Mouse (Mus musculus) hindbrain, postnatal 0 days (tissue): ENCODE results near the gene Man2b2. TPM values are rescaled to one million over a fixed set of nuclear protein-coding genes. Genes with fewer than 3 reads are reported as not detected.

Experiments
- ATAC-seq: fragments of 200-750 bp; cut with Nextera tagmentation; 2 replicates; pipeline ENCODE4 v1.8.0; 2017; ENCODE audit warnings: mild to moderate bottlenecking, moderate TSS enrichment, moderate library complexity
- DNase-seq: peaks from one replicate; pipeline ENCODE4 v3.0.0-alpha.2; 2015; ENCODE audit warnings: low spot score
- H3K27ac ChIP-seq: fragments of 300-500 bp; sonication (generic); 2 replicates; pipeline ENCODE4 v1.5.1; 2014; ENCODE audit warnings: mild to moderate bottlenecking
- H3K27me3 ChIP-seq: fragments of 300-500 bp; sonication (generic); 2 replicates; pipeline ENCODE4 v1.6.1; 2014; ENCODE audit warnings: low read length, mixed read lengths; ENCODE audit not compliant: insufficient read depth
- H3K36me3 ChIP-seq: fragments of 300-500 bp; sonication (generic); 2 replicates; pipeline ENCODE4 v1.6.1; 2014; ENCODE audit warnings: low read length, mixed read lengths; ENCODE audit not compliant: insufficient read depth
- H3K4me1 ChIP-seq: fragments of 300-500 bp; sonication (generic); 2 replicates; pipeline ENCODE4 v1.6.1; 2014; ENCODE audit warnings: antibody characterized with exemption, low read length, mixed read lengths; ENCODE audit not compliant: insufficient read depth
- H3K4me2 ChIP-seq: fragments of 300-500 bp; sonication (generic); 2 replicates; pipeline ENCODE4 v1.6.1; 2014; ENCODE audit warnings: low read depth, mild to moderate bottlenecking, low read length, moderate library complexity, mixed read lengths
- H3K4me3 ChIP-seq: fragments of 300-500 bp; sonication (generic); 2 replicates; pipeline ENCODE4 v1.5.1; 2014; ENCODE audit warnings: low read length
- H3K9ac ChIP-seq: fragments of 300-500 bp; sonication (generic); replicated peaks from 2 replicates; pipeline ENCODE4 v1.6.1; 2014; ENCODE audit warnings: mild to moderate bottlenecking, low read length, moderate library complexity, mixed read lengths
- H3K9me3 ChIP-seq: fragments of 300-500 bp; sonication (generic); 2 replicates; pipeline ENCODE4 v1.6.1; 2016; ENCODE audit warnings: low read length, mixed read lengths
- CTCF ChIP-seq: IDR thresholded peaks from 2 replicates; pipeline ENCODE4 v1.5.1; 2016; ENCODE audit warnings: antibody characterized with exemption, control low read depth, low read depth
- WGBS: fragments of 180-500 bp; shearing (Covaris S2); extraction: QIAGEN DNeasy Blood & Tissue Kit; methylation state at CpG from one replicate; pipeline ENCODE4 v1.1.7; 2014; 5-methylcytosine and 5-hydroxymethylcytosine counted together
- polyA plus RNA-seq: library from polyadenylated mRNA; unstranded; fragments of >200 nt; fragmentation: Nextera tagmentation; extraction: Ambion mirVana; gene quantifications from 2 replicates; pipeline ENCODE4 v1.2.1, GENCODE M21; 2015
- total RNA-seq: library from RNA; depleted of rRNA; stranded (reverse); fragments of >200 nt; gene quantifications from 2 replicates; pipeline ENCODE4 v1.2.3, GENCODE M21; 2014

The Man2b2 gene
- total and polyA plus RNA-seq, 2 experiments from 2014 or later: 17.9 to 30.2 TPM

DNA sequence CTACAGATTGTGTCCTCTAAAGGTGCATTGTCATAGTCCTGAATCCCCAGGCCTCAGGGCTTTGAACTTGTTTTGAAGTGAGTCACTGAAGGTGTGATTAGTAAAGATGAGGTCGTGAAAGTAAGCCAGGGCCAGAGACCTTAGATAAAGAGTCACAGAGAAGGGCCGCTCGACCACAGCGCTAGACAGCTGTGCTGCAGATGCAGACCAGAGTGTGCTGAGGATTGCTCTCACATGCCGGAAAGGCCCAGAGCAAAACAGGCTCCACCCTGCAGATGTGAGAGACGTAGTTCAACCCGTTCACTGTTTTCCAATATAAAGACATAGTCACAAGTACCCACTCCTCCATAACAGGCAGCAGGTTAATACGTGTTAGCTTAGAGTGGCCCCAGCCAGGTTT, 9.1 kb upstream of the Man2b2 start:
- Histone ChIP-seq H3K9ac (no peak overlapping the region), H3K36me3 (no peaks in the 10 kb centered on the region), H3K4me2 (no peak overlapping the region), H3K4me3 (no peak overlapping the region), H3K4me1 (0 out of 2 replicates have a peak, but pooled peaks cover 5% of the 10 kb centered on the region), H3K27me3 (no peaks in the 10 kb centered on the region), H3K9me3 (no peaks in the 10 kb centered on the region), H3K27ac (no peak overlapping the region)
- DNase-seq (no peak), ATAC-seq (no peak)
- no peak for TF ChIP-seq CTCF
- WGBS: 85% methylated on average over 8 of the region's 8 CpGs

DNA sequence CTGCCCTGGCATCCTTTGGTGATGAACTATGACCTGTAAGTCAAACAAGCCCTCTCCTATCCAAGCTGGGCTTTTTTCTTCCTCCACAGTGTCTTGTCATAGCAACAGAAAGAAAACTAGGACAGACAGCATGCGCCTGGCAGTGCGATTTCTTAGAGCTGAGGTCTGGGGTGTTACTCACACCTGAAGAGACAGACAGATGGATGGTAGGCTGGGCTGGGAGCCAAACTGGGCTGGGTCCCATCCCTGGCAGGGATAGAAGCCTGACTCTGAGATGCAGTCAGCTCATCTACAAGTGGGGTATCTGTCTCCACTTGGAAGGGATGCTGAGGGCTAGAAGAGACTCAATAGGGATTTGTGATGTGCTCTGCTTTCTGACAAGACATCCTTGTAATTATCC, 8.6 kb upstream of the Man2b2 start:
- H3K4me3 ChIP-seq: no peak overlapping the region

DNA sequence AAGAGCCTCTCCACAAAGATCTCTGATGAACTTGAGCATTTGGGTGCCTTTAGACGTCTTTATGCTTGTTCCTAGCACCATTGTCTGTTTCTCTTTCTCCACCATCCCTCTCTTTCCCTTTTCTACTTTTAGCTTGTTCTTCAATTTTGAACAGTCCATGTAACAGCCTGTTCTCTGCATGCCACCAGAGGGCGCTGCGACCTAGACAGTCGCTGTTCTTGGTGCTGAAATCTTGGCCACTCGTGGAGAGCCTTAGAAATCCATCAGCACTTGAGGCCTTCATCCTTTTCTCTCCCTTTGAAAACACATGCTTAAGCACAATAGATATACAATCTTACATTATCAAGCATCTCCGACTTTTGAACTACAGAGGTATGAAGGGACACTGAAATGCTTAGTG, 5.5 kb upstream of the Man2b2 start:
- Histone ChIP-seq H3K4me2 (no peak overlapping the region), H3K4me1 (0 out of 2 replicates have a peak, but pooled peaks cover 5% of the 10 kb centered on the region), H3K36me3 (no peaks in the 10 kb centered on the region), H3K27me3 (no peaks in the 10 kb centered on the region), H3K4me3 (no peak overlapping the region), H3K9ac (no peak overlapping the region), H3K9me3 (no peaks in the 10 kb centered on the region), H3K27ac (no peak overlapping the region)
- peak; percentile 99 for TF ChIP-seq CTCF
- DNase-seq (peak; percentile 91), ATAC-seq (peak; percentile 75)
- 3% methylated on average over 6 of the region's 6 CpGs for WGBS

More for the DNA sequence above, 8.6 kb upstream of the Man2b2 start:
- peak; percentile 64 for DNase-seq
- no peaks in the 10 kb centered on the region for H3K9me3 ChIP-seq
- no peak overlapping the region for H3K4me2 ChIP-seq
- H3K27me3 ChIP-seq: no peaks in the 10 kb centered on the region
- TF ChIP-seq CTCF: no peak
- H3K9ac ChIP-seq: no peak overlapping the region
- peak; percentile 59; the same call in 1 of the 2 replicates for ATAC-seq
- H3K36me3 ChIP-seq: no peaks in the 10 kb centered on the region
- 67% methylated on average over 2 of the region's 2 CpGs for WGBS
- no peak overlapping the region for H3K27ac ChIP-seq
- 0 out of 2 replicates have a peak, but pooled peaks cover 5% of the 10 kb centered on the region for H3K4me1 ChIP-seq

DNA sequence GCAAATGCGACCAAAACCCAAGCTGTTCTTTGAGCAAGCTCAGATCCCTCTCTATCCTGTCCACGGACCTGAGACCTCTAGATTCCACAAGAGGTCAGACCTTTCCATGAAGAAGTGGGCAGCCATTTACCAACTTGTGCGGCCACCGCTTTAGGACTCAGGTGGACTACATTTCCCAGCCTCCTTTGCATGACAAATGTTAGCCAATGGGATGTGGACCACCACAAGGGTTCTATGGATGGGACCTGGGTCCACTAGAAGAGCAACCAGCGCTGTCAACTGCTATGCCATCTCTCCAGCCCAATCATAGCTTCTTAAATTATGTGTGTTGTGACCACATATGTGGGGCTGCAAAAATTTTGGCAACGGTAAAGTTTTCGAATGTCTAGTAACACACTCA, 819 bp upstream of the Man2b2 start:
- Histone ChIP-seq H3K4me1 (peaks cover 8% of the 10 kb centered on the region; the same call in 1 of the 2 replicates), H3K4me3 (no peak overlapping the region), H3K4me2 (peak overlapping the region; percentile 89), H3K27me3 (no peaks in the 10 kb centered on the region), H3K36me3 (peaks cover 3% of the 10 kb centered on the region; the same call in 1 of the 2 replicates), H3K27ac (no peak overlapping the region), H3K9ac (no peak overlapping the region), H3K9me3 (no peaks in the 10 kb centered on the region)
- no peak; the same call in 1 of the 2 replicates for TF ChIP-seq CTCF
- DNase-seq: peak; percentile 66
- 65% methylated on average over 7 of the region's 7 CpGs for WGBS
- peak; percentile 36; the same call in 1 of the 2 replicates for ATAC-seq

DNA sequence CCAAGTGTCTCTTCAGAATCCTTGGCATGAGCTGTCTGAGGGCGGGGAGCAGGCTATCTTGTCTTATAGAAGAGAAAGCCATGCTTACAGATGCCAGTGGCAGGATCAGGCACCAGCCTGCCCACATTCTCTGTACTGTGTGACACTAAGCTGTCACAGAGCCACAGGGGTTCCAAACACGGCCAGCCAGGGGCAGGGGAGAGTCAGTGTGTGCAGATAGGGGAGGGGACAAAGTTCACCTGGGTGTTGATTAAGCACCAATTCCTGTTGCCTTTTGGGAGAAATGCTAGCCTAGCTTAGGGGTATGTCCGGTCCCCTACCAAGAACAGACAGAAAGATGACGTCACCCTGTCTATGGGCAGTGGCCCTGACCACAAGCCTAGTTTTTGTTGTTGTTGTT, 1.4 kb downstream of the Man2b2 start:
- H3K9ac ChIP-seq: no peak overlapping the region
- no peak overlapping the region for H3K4me3 ChIP-seq
- no peaks in the 10 kb centered on the region for H3K27me3 ChIP-seq
- H3K4me1 ChIP-seq: peaks cover 8% of the 10 kb centered on the region; the same call in 1 of the 2 replicates
- no peak overlapping the region for H3K4me2 ChIP-seq
- ATAC-seq (no peak), DNase-seq (no peak)
- H3K9me3 ChIP-seq: no peaks in the 10 kb centered on the region
- no peak overlapping the region for H3K27ac ChIP-seq
- 75% methylated on average over 4 of the region's 4 CpGs for WGBS
- no peak for TF ChIP-seq CTCF
- peaks cover 3% of the 10 kb centered on the region; the same call in 1 of the 2 replicates for H3K36me3 ChIP-seq

DNA sequence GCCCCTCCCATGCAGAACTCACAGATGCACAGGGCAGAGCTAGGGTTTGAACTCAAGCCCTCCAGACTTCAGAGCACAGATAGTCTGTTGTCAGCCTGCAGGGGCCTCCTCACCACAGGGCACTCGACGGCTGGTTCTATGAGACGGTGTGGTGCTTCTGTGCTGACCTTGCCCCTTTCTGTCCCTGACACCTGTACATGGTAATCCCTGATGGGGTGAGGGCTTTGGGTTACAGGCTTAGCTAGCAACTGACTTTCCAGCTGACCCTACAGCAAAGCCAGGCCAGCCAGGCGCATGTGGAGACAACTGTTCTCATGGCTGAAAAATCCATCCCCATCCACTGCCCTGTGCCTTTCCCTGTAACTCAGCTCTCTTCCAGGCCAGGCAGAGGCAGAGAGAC, 7.5 kb downstream of the Man2b2 start:
- no peak for DNase-seq
- Histone ChIP-seq H3K4me3 (no peak overlapping the region), H3K9me3 (no peaks in the 10 kb centered on the region), H3K27me3 (no peaks in the 10 kb centered on the region), H3K4me1 (no peaks in the 10 kb centered on the region), H3K9ac (no peak overlapping the region), H3K4me2 (no peak overlapping the region), H3K27ac (no peak overlapping the region), H3K36me3 (peaks cover 7% of the 10 kb centered on the region; the same call in 1 of the 2 replicates)
- WGBS: 86% methylated on average over 4 of the region's 4 CpGs
- no peak for ATAC-seq
- no peak for TF ChIP-seq CTCF

DNA sequence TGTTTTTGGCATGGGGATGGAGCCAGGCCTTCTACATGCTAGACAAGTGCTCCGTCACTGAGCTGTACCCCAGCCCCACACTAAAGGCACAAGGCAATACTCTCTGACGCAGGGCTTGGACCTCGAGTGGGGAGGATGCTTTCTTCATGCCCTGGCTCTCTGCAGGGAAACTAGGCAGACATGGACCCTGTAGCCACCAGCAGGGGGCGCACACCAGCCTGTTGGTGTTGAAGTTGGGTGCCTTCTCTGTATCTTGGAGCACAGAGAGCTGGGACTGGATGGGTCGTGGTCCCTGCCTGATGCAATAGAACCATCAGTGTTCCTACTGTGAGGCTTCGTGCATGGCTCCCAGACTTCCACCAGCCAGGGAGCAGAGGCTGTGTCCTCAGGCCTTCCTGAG, 10.3 kb downstream of the Man2b2 start:
- H3K4me3 ChIP-seq: no peak overlapping the region
- DNase-seq (peak; percentile 68), ATAC-seq (peak; percentile 56)
- peaks cover 4% of the 10 kb centered on the region; the same call in 1 of the 2 replicates for H3K36me3 ChIP-seq
- H3K4me1 ChIP-seq: no peaks in the 10 kb centered on the region
- WGBS: 45% methylated on average over 6 of the region's 6 CpGs
- H3K9ac ChIP-seq: no peak overlapping the region
- no peak overlapping the region for H3K4me2 ChIP-seq
- H3K27me3 ChIP-seq: no peaks in the 10 kb centered on the region
- TF ChIP-seq CTCF: peak; percentile 84
- no peaks in the 10 kb centered on the region for H3K9me3 ChIP-seq
- no peak overlapping the region for H3K27ac ChIP-seq
